In the genomic region with DNA sequence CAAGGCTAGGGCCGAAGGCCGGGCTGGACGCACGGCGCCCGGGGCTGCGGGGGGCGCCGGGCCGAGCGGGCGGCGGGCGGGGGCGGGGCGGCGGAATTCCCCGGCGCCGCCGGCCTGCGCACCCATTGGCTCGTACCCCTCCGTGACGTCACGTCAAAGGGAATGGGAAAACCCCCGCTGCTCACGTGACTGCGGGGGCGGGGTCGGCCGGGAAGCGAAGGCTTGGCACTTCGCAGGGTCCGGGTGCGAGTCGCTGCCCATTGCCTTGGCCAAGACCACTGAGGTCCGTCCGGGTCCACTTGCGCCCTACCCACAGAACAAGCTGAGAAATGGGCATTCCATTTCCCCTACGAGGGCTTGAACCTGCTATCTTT, we compare ENCODE assay signal across 8 mouse cellular contexts. TPM values are rescaled to one million over a fixed set of nuclear protein-coding genes. Genes with fewer than 3 reads are reported as not detected.
A peak's percentile ranks its signal among the peaks of the same experiment; 100 is the strongest.
DNase-seq lines count a peak whose midpoint lies in the region; ATAC-seq and TF ChIP-seq lines count a peak whose summit lies in the region.

Gene Relb, minus strand, starts transcription at position 78 of the 374 bp plus-strand sequence.

- no peak for TF ChIP-seq CTCF in ES-Bruce4 (IDR thresholded peaks at IDR 0.05; ENCODE audit: low read depth, low read length)
- no peak for TF ChIP-seq CTCF in heart, postnatal 0 days (IDR thresholded peaks at IDR 0.05; ENCODE audit: low read depth)

- DNase-seq in c-Kit-positive CD71-positive TER-119-positive erythroid progenitor cells, embryonic 14.5 days (ENCODE audit: low spot score), result peak; percentile 85
- peak; percentile 76 for DNase-seq in heart, postnatal 0 days (ENCODE audit: low spot score)
- peak; percentile 95 to 97 for DNase-seq in kidney, postnatal 4 days
- peak; percentile 91 for DNase-seq in neural tube, embryonic 11.5 days (ENCODE audit: low spot score)

- H3K27me3 ChIP-seq in ES-Bruce4 (ENCODE audit: control insufficient read depth, insufficient read depth, low read length, poor library complexity, severe bottlenecking), result no peaks in the 10 kb centered on the region
- H3K27me3 ChIP-seq in forebrain, embryonic 13.5 days, result 0 out of 2 replicates have a peak, but pooled peaks cover 3% of the 10 kb centered on the region
- H3K27me3 ChIP-seq in heart, postnatal 0 days (ENCODE audit: control insufficient read depth, insufficient read depth, low read length), result no peaks in the 10 kb centered on the region
- H3K27me3 ChIP-seq in liver, embryonic 15.5 days, result no peaks in the 10 kb centered on the region
- H3K27me3 ChIP-seq in neural tube, embryonic 11.5 days (ENCODE audit: control insufficient read depth, insufficient read depth, low read length), result no peaks in the 10 kb centered on the region
- H3K27me3 ChIP-seq in stomach, embryonic 16.5 days (ENCODE audit: control insufficient read depth, insufficient read depth, low read length), result no peaks in the 10 kb centered on the region

- 0 out of 2 replicates have a peak within 1 kb of the TSS, but pooled peaks have one; percentile 17 for H3K27ac ChIP-seq in ES-Bruce4 (ENCODE audit: insufficient read depth, low read length)
- peak within 1 kb of the TSS; percentile 70 for H3K27ac ChIP-seq in forebrain, embryonic 13.5 days
- H3K27ac ChIP-seq in heart, postnatal 0 days (ENCODE audit: low read depth), result peak within 1 kb of the TSS; percentile 91
- H3K27ac ChIP-seq in liver, embryonic 15.5 days (replicated peaks), result peak within 1 kb of the TSS; percentile 83
- no peak within 1 kb of the TSS for H3K27ac ChIP-seq in neural tube, embryonic 11.5 days (ENCODE audit: low read depth, low read length)
- H3K27ac ChIP-seq in stomach, embryonic 16.5 days (ENCODE audit: low read length), result peak within 1 kb of the TSS; percentile 91

- H3K36me3 ChIP-seq in ES-Bruce4 (ENCODE audit: control insufficient read depth, insufficient read depth, low read length, poor library complexity, severe bottlenecking), result no peaks in the 10 kb centered on the region; the same call in none of the 2 replicates
- H3K36me3 ChIP-seq in forebrain, embryonic 13.5 days (ENCODE audit: poor library complexity, severe bottlenecking), result peaks cover 27% of the 10 kb centered on the region
- peaks cover 24% of the 10 kb centered on the region for H3K36me3 ChIP-seq in heart, postnatal 0 days (replicated peaks; ENCODE audit: control insufficient read depth, insufficient read depth, low read length)
- H3K36me3 ChIP-seq in liver, embryonic 15.5 days (replicated peaks), result peaks cover 26% of the 10 kb centered on the region
- peaks cover 10% of the 10 kb centered on the region for H3K36me3 ChIP-seq in neural tube, embryonic 11.5 days (ENCODE audit: control insufficient read depth, insufficient read depth, low read length)
- H3K36me3 ChIP-seq in stomach, embryonic 16.5 days (ENCODE audit: control insufficient read depth, insufficient read depth, low read length), result peaks cover 14% of the 10 kb centered on the region

- peak; percentile 16 for TF ChIP-seq POLR2A in ES-Bruce4 (IDR thresholded peaks at IDR 0.05; ENCODE audit: insufficient read depth, low read length)

- peak within 1 kb of the TSS; percentile 95 for H3K4me3 ChIP-seq in ES-Bruce4 (ENCODE audit: low read depth, low read length)
- peak within 1 kb of the TSS; percentile 67 for H3K4me3 ChIP-seq in forebrain, embryonic 13.5 days
- peak within 1 kb of the TSS; percentile 84 for H3K4me3 ChIP-seq in heart, postnatal 0 days (ENCODE audit: low read depth, low read length)
- H3K4me3 ChIP-seq in liver, embryonic 15.5 days (replicated peaks), result peak within 1 kb of the TSS; percentile 78
- peak within 1 kb of the TSS; percentile 73 for H3K4me3 ChIP-seq in neural tube, embryonic 11.5 days (ENCODE audit: low read depth, low read length)
- H3K4me3 ChIP-seq in stomach, embryonic 16.5 days (replicated peaks; ENCODE audit: low read length), result peak within 1 kb of the TSS; percentile 60

- peak; percentile 77 for ATAC-seq in forebrain, embryonic 13.5 days
- ATAC-seq in heart, postnatal 0 days (ENCODE audit: insufficient read depth, low read depth), result peak; percentile 71
- peak; percentile 44 for ATAC-seq in liver, embryonic 15.5 days (ENCODE audit: insufficient read depth)
- ATAC-seq in neural tube, embryonic 11.5 days (ENCODE audit: insufficient read depth, low FRiP score, low TSS enrichment), result peak; percentile 75
- peak; percentile 49 for ATAC-seq in stomach, embryonic 16.5 days (ENCODE audit: insufficient read depth, low FRiP score)

- H3K9ac ChIP-seq in ES-Bruce4 (ENCODE audit: low read depth, poor library complexity, severe bottlenecking), result peak within 1 kb of the TSS; percentile 72
- peak within 1 kb of the TSS; percentile 61 for H3K9ac ChIP-seq in forebrain, embryonic 13.5 days
- peak within 1 kb of the TSS; percentile 69 for H3K9ac ChIP-seq in heart, postnatal 0 days (replicated peaks; ENCODE audit: low read depth, low read length)
- H3K9ac ChIP-seq in liver, embryonic 15.5 days, result peak within 1 kb of the TSS; percentile 64
- peak within 1 kb of the TSS; percentile 42 for H3K9ac ChIP-seq in neural tube, embryonic 11.5 days (ENCODE audit: low read length)
- H3K9ac ChIP-seq in stomach, embryonic 16.5 days (ENCODE audit: low read length), result peak within 1 kb of the TSS; percentile 71

- 4% methylated on average over 22 of the region's 41 CpGs for WGBS in forebrain, embryonic 13.5 days
- 2% methylated on average over 35 of the region's 41 CpGs for WGBS in heart, postnatal 0 days
- under 1% methylated on average over 40 of the region's 41 CpGs for WGBS in liver, embryonic 15.5 days (ENCODE audit: insufficient replicate concordance)
- WGBS in neural tube, embryonic 11.5 days, result 1% methylated on average over 25 of the region's 41 CpGs
- WGBS in stomach, embryonic 16.5 days, result under 1% methylated on average over 39 of the region's 41 CpGs

- H3K4me2 ChIP-seq in forebrain, embryonic 13.5 days, result peak within 1 kb of the TSS; percentile 92
- peak within 1 kb of the TSS; percentile 99 for H3K4me2 ChIP-seq in heart, postnatal 0 days (ENCODE audit: low read depth, low read length)
- H3K4me2 ChIP-seq in liver, embryonic 15.5 days, result peak within 1 kb of the TSS; percentile 100
- peak within 1 kb of the TSS; percentile 91 for H3K4me2 ChIP-seq in neural tube, embryonic 11.5 days (ENCODE audit: low read depth)
- peak within 1 kb of the TSS; percentile 96 for H3K4me2 ChIP-seq in stomach, embryonic 16.5 days (ENCODE audit: low read depth, low read length)

- H3K9me3 ChIP-seq in ES-Bruce4 (replicated peaks; ENCODE audit: control insufficient read depth, insufficient read depth, low read length, poor library complexity, severe bottlenecking), result no peaks in the 10 kb centered on the region
- no peaks in the 10 kb centered on the region for H3K9me3 ChIP-seq in forebrain, embryonic 13.5 days (replicated peaks)
- H3K9me3 ChIP-seq in heart, postnatal 0 days (replicated peaks; ENCODE audit: control insufficient read depth, low read length), result no peaks in the 10 kb centered on the region
- no peaks in the 10 kb centered on the region for H3K9me3 ChIP-seq in liver, embryonic 15.5 days (replicated peaks)
- no peaks in the 10 kb centered on the region for H3K9me3 ChIP-seq in neural tube, embryonic 11.5 days (ENCODE audit: control insufficient read depth, low read length)
- no peaks in the 10 kb centered on the region for H3K9me3 ChIP-seq in stomach, embryonic 16.5 days (replicated peaks; ENCODE audit: control insufficient read depth, low read length)

- TF ChIP-seq EP300 in ES-Bruce4 (IDR thresholded peaks at IDR 0.05; ENCODE audit: insufficient read depth, low read depth, low read length), result 0 out of 2 replicates have a peak, but pooled peaks have one; percentile 16
- no peak for TF ChIP-seq EP300 in heart, postnatal 0 days (IDR thresholded peaks at IDR 0.05; ENCODE audit: low read depth)

- no peaks in the 10 kb centered on the region for H3K4me1 ChIP-seq in ES-Bruce4 (ENCODE audit: control insufficient read depth, insufficient read depth, low read length)
- H3K4me1 ChIP-seq in forebrain, embryonic 13.5 days, result peaks cover 11% of the 10 kb centered on the region
- H3K4me1 ChIP-seq in heart, postnatal 0 days (ENCODE audit: control insufficient read depth, insufficient read depth), result 0 out of 2 replicates have a peak, but pooled peaks cover 4% of the 10 kb centered on the region
- peaks cover 54% of the 10 kb centered on the region for H3K4me1 ChIP-seq in liver, embryonic 15.5 days (replicated peaks)
- no peaks in the 10 kb centered on the region for H3K4me1 ChIP-seq in neural tube, embryonic 11.5 days (ENCODE audit: control insufficient read depth, insufficient read depth, low read length)
- H3K4me1 ChIP-seq in stomach, embryonic 16.5 days (ENCODE audit: control insufficient read depth, insufficient read depth, low read length), result no peaks in the 10 kb centered on the region

RNA-seq across cellular contexts. Expression of gene Relb, which starts in this region (rescaled TPM):
- polyA plus RNA-seq in ES-Bruce4 (2011; ENCODE audit: insufficient read depth, insufficient read length, low read depth, missing spikeins), result 11.7 and 11.9 TPM in 2 replicates
- 1.5 and 2.6 TPM in 2 replicates for polyA plus RNA-seq in forebrain, embryonic 13.5 days (2015; fragmentation: Nextera tagmentation; extraction: Ambion mirVana)
- 9.0 and 11.7 TPM in 2 replicates for total RNA-seq in heart, postnatal 0 days (2014; rRNA removed; ENCODE audit: low replicate concordance)
- polyA plus RNA-seq in heart, postnatal 0 days (2015; fragmentation: Nextera tagmentation; extraction: Ambion mirVana), result 6.5 and 7.2 TPM in 2 replicates
- polyA plus RNA-seq in liver, embryonic 15.5 days (2015; fragmentation: Nextera tagmentation; extraction: Ambion mirVana), result 1.7 TPM in 2 replicates
- polyA plus RNA-seq in neural tube, embryonic 11.5 days (2014; fragmentation: Nextera tagmentation; extraction: Ambion mirVana), result 3.1 and 3.8 TPM in 2 replicates
- polyA plus RNA-seq in stomach, embryonic 16.5 days (2015; fragmentation: Nextera tagmentation; extraction: Ambion mirVana), result 9.0 and 11.3 TPM in 2 replicates
